Mouse (Mus musculus) MEL (cell line): ENCODE measurements at regions not wholly inside any gene's neighbourhood (a gene's known extent, or its start where the extent isn't known, plus 50 kb on each side); places are given as distances from the start of the nearest gene placed in this dataset.
"Not testable (repeated sequence)": the region's sequence is repeated elsewhere in the genome, so short reads cannot be mapped to it uniquely, and the experiment has no call there.

ENCODE experiments used
- DNase-seq: peaks from one replicate; pipeline ENCODE4 v3.0.0; 2011; ENCODE audit warnings: low read depth, low spot score
- H3K27ac ChIP-seq: 2 replicates; pipeline ENCODE4 v1.5.1; 2012; ENCODE audit warnings: low read depth, mild to moderate bottlenecking, control low read depth, low read length, moderate library complexity; ENCODE audit not compliant: control insufficient read depth
- H3K27me3 ChIP-seq, 2 experiments: fragments of 150-350 bp in 1 of 2; sonication (generic) in 1 of 2; 2 replicates each; pipeline ENCODE4 v1.6.1; 2012; ENCODE audit warnings: low read length in 2 of 2, mild to moderate bottlenecking in 2 of 2, improper control_type of control experiment in 1 of 2, moderate library complexity in 1 of 2; ENCODE audit not compliant: insufficient read depth in 2 of 2, control insufficient read depth in 1 of 2
- H3K36me3 ChIP-seq, 2 experiments: 2 replicates each; pipeline ENCODE4 v1.6.1; 2012 to 2014; ENCODE audit warnings: low read length in 2 of 2, improper control_type of control experiment in 1 of 2, inconsistent platforms in 1 of 2, mild to moderate bottlenecking in 1 of 2; ENCODE audit not compliant: insufficient read depth in 2 of 2, control insufficient read depth in 1 of 2
- H3K4me1 ChIP-seq, 2 experiments: fragments of 150-350 bp in 1 of 2; sonication (generic) in 1 of 2; 2 replicates each; pipeline ENCODE4 v1.6.1; 2012; ENCODE audit warnings: low read length in 2 of 2, improper control_type of control experiment in 1 of 2, mild to moderate bottlenecking in 1 of 2; ENCODE audit not compliant: insufficient read depth in 2 of 2, control insufficient read depth in 1 of 2
- H3K4me3 ChIP-seq, 2 experiments: fragments of 150-350 bp in 1 of 2; sonication (generic) in 1 of 2; 2 replicates each; pipeline ENCODE4 v1.5.1; 2012; ENCODE audit warnings: low read depth in 2 of 2, low read length in 2 of 2, mild to moderate bottlenecking in 2 of 2, moderate library complexity in 2 of 2, control low read depth in 1 of 2, improper control_type of control experiment in 1 of 2; ENCODE audit not compliant: control insufficient read depth in 1 of 2, insufficient read depth in 1 of 2
- H3K79me2 ChIP-seq: 2 replicates; pipeline ENCODE4 v1.6.1; 2012; ENCODE audit warnings: mild to moderate bottlenecking, low read length, moderate library complexity; ENCODE audit not compliant: control insufficient read depth, poor library complexity, insufficient read depth
- H3K9ac ChIP-seq: 2 replicates; pipeline ENCODE4 v1.6.1; 2012; ENCODE audit warnings: low read depth, mild to moderate bottlenecking, control low read depth, low read length, moderate library complexity; ENCODE audit not compliant: control insufficient read depth, poor library complexity, severe bottlenecking
- H3K9me3 ChIP-seq: fragments of 150-350 bp; sonication (generic); replicated peaks from 2 replicates; pipeline ENCODE4 v1.6.1; 2012; ENCODE audit warnings: mild to moderate bottlenecking, low read length, improper control_type of control experiment, moderate library complexity; ENCODE audit not compliant: insufficient read depth

GRCm38 (mm10) chr6:3116296-3116695 lies 283.1 kb downstream of the Samd9l start:
- not testable (repeated sequence) for H3K9ac ChIP-seq, H3K27me3 ChIP-seq, H3K27ac ChIP-seq, H3K36me3 ChIP-seq, H3K79me2 ChIP-seq, DNase-seq, H3K9me3 ChIP-seq, H3K4me3 ChIP-seq, H3K4me1 ChIP-seq
